Mouse (Mus musculus): ENCODE measurements around the gene Akap17b.

DNA sequence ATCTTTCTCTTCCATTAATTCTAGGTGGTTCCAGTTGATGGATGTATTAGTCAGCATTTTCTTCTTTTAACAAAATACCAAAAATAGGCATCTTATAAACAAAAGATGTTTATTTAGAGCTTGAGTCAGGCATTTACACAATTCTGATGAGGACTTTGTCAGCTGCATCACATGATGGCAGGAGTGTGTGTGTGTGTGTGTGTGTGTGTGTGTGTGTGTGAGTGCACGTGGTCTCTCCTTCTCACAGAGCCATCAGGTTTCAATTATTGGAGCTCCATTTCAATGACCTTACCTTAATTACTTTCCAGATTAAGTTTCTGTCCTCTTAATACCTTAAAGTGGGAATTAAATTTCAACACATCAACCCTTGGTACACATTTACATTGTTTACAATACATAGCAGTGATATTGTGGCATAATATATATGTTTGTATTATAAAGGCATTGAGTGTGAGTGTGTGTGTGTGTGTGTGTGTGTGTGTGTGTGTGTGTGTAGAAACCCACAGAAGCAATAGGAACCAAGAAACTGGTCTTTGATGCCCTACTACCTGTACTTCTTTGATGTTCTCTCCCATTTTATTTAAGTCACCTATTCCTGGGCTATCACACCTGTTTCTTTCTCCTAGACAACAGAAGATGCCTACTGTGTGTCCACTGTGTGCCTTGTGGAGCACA, 58.4 kb downstream of the Akap17b start:
- no peak for TF ChIP-seq CTCF (IDR thresholded peaks at IDR 0.05; ENCODE audit: extremely low read depth, insufficient read depth, low read length)
- no peak for TF ChIP-seq POLR2A (IDR thresholded peaks at IDR 0.05; ENCODE audit: extremely low read depth, insufficient read depth, low read length)

Data from cortical plate, adult 2 months (tissue).